Mouse (Mus musculus) 3134 (cell line): ENCODE measurements around the gene C2cd5.
"Not testable (repeated sequence)": the region's sequence is repeated elsewhere in the genome, so short reads cannot be mapped to it uniquely, and the experiment has no call there.

Experiments
- DNase-seq: peaks from one replicate; pipeline ENCODE4 v3.0.0-alpha.2; 2011; ENCODE audit warnings: low spot score; ENCODE audit not compliant: insufficient read length; ENCODE audit errors: extremely low read depth

C2cd5 gene

GRCm38 (mm10) chr6:142987616-142988015 lies 112.3 kb downstream of the C2cd5 start:
- no peak for DNase-seq

- DNase-seq, result not testable (repeated sequence)
These were observed 113.2 kb downstream of the C2cd5 start for GRCm38 (mm10) chr6:142986706-142987105.

GRCm38 (mm10) chr6:142985561-142986238 lies 114.2 kb downstream of the C2cd5 start:
- DNase-seq, result not testable (repeated sequence)

GRCm38 (mm10) chr6:142979665-142980660 lies 120.0 kb downstream of the C2cd5 start:
- no peak for DNase-seq

- DNase-seq, result no peak
These were observed 122.7 kb downstream of the C2cd5 start for GRCm38 (mm10) chr6:142977221-142977620.

GRCm38 (mm10) chr6:142973289-142973688 lies 126.7 kb downstream of the C2cd5 start:
- no peak for DNase-seq

- no peak for DNase-seq
These were observed 127.7 kb downstream of the C2cd5 start for GRCm38 (mm10) chr6:142972205-142972604.

GRCm38 (mm10) chr6:142967407-142967806 lies 132.5 kb downstream of the C2cd5 start:
- DNase-seq, result no peak

GRCm38 (mm10) chr6:142964531-142965385 lies 135.2 kb downstream of the C2cd5 start:
- DNase-seq, result no peak

DNA sequence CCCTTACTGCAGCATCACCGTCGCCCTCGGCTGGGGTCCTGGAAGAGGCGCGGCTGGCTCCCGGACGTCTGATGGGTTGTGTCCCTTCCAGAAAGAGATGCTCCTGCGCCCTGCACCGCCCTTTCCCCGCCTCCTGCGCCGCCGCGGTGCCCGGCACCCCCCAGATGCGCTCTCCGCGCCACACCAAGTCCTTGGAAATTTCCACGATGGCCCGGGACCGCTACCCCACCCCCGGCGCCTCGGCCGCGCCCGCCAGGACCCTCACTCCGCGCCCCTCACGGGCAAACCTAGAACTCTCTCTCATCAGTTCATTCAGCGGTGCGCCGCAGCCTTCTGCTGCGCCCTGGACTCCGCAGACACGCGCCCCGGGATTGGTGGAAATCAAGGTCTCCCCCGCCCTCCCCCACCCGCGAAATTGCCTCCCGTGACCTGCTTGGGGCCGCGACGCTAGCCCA lies 135.8 kb downstream of the C2cd5 start, which contains the start of gene St8sia1:
TSS of gene St8sia1 (minus strand) at position 377 of the 455 bp plus-strand sequence.
- DNase-seq, result no peak

- DNase-seq, result no peak
These were observed 136.4 kb downstream of the C2cd5 start for GRCm38 (mm10) chr6:142963480-142964075.

- no peak for DNase-seq
These were observed 137.1 kb downstream of the C2cd5 start for GRCm38 (mm10) chr6:142962881-142963280.

DNA sequence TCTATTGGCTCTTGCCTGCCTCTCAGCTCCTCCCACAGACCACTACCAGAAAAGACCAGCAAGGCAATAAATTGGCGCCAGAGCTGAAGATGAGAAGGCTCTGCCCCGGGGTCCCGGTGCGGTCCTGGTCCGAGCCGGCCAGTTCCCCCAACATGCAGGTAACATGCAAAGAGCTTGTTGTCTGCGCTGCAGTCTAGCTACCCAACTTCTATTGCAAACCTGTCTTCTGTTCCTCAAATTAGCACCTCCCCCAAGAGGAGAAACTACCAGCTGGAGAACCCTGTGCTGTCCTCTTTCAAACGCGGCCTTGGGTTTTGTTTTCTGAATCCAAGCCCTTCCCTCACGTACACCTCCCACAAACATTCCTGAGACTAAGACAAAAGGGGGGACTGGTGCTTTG lies 137.5 kb downstream of the C2cd5 start:
- DNase-seq, result no peak

GRCm38 (mm10) chr6:142961721-142962455 lies 138.1 kb downstream of the C2cd5 start:
- DNase-seq, result no peak
